Mouse (Mus musculus): Measurements from ENCODE around the gene Clic1.

GRCm38 (mm10) chr17:35031880-35032279, 17.9 kb upstream of the Clic1 start:
- TF ChIP-seq CTCF (IDR thresholded peaks at IDR 0.05; ENCODE audit: low read depth, low read length) (no peak), POLR2A (IDR thresholded peaks at IDR 0.05; ENCODE audit: insufficient read depth, low read length) (no peak), EP300 (IDR thresholded peaks at IDR 0.05; ENCODE audit: insufficient read depth, low read depth, low read length) (no peak)

Data from ES-Bruce4 (cell line).